Mouse (Mus musculus) kidney, adult 2 months (tissue): ENCODE data around the gene Itpr3.

ENCODE experiments used
- CTCF ChIP-seq: fragments of 200-500 bp; conservative IDR thresholded peaks from 2 replicates; pipeline ENCODE4 v1.5.1; 2011; ENCODE audit warnings: low read depth, mild to moderate bottlenecking, control low read depth, low read length, moderate library complexity, mixed read lengths; ENCODE audit not compliant: insufficient read depth, insufficient read length
- POLR2A ChIP-seq: fragments of 200-500 bp; IDR thresholded peaks from one replicate; pipeline ENCODE4 v1.6.1; 2011; ENCODE audit warnings: low read depth, low read length, control low read depth

DNA sequence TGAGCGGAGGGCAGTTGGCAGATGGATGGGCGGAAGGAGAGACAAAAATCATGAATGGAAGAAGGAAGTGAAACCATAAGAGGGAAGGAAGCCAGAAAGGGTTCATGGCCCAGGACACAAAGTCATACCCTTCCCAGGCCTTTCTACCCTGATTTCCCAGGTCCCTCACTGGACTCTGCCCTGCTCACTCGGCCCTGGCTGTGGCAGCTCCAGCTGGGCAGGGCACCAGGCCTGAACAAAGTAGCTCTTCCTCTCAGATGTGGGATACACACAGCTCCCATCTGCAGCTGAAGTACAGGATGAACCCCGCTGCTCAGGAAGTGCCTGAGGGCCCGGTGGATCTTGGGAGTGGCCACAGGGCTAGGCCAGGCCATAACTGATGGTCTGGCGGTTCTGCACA, 14.3 kb upstream of the Itpr3 start:
- no peak for TF ChIP-seq CTCF
- TF ChIP-seq POLR2A = no peak
